Mouse (Mus musculus) lung, postnatal 25 days (tissue): ENCODE results near the gene Tmem50a.

ENCODE experiments used
- DNase-seq: peaks from one replicate; pipeline ENCODE4 v3.0.0; 2022; ENCODE audit warnings: low spot score

The Tmem50a gene

DNA sequence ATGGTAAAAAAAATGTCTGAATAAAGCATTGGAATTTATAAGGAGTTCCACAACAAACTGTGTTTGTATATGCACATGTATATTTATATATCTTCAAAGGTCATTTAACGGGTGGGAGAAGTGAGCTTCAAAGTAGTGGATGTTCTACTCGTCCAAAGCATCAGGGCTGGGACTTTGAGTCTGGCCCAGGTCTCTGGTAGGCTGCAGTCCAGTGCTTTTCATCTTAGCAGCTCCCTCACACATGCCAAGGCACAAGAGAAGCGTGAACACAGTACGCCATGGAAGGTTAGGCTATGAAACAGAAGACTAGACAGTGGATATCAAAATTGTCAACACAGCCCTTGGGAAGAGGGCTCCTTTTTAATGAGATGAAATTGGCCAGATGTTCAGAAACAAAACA is 64.3 kb downstream of the Tmem50a start:
- no peak for DNase-seq
